Mouse (Mus musculus): ENCODE results near the gene Ankfy1.

The Ankfy1 gene

DNA sequence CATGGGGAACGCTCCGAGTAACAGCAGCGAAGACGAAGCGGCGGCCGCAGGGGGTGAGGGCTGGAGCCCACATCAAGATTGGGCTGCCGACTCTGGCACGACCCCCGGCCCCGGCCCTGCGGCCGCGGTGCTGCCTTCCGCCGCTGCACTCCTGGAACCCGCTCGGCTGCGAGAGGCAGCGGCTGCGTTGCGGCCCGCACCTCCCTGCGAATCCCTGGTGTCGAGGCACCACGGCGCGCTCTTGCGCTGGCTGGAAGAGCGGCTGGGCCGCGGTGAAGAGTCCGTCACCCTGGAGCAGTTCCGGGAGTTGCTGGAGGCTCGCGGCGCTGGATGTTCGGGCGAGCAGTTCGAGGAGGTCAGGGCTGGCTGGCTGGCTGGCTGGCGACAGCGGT, 106.5 kb downstream of the Ankfy1 start:
- DNase-seq, result peak; percentile 21

DNA sequence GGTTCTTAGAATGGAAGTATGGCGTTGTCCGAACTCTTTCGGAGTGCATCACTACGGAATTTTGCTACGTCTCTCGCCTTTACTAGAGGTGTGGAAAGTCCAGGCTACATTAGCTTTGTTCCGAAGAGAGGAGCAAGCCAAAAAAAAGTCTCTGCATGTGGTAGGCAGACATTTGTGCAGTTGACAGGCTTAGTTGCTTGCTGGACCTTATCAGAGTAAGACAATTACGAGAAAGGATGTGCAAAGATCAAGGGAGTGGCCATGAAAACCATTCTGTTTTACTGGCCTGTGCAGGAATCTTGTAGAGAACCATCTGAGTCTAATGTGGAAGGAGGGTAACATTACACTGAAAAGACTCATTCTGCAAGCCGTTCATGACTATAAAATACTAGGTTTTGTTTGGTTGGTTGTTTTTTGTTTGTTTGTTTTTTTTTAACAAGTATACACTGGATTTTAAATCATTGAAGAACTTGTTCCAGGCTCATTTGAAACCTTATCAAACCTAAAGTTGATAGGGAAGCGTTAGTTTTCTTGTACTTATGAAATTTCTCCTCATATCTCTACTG, 107.0 kb downstream of the Ankfy1 start:
- DNase-seq, result no peak

DNA sequence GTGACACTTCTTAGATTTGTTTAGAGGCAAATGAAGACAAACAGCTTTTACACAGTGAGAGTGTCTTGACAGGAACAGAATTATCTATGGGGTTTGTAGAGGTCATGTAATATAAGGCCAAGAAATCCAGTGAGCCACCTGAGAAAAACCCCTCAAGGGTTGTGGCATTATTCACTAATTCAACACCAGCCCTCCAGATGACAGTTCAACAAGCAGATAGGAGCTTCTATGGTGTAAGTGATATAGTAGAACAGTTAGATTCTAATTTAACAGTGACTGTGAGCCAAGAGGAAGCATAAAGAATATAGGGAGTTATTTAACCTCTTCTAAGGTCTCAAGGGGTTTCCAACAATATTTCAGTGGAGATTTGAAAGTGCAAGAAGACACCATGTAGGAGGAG, 108.3 kb downstream of the Ankfy1 start:
- no peak for DNase-seq

DNA sequence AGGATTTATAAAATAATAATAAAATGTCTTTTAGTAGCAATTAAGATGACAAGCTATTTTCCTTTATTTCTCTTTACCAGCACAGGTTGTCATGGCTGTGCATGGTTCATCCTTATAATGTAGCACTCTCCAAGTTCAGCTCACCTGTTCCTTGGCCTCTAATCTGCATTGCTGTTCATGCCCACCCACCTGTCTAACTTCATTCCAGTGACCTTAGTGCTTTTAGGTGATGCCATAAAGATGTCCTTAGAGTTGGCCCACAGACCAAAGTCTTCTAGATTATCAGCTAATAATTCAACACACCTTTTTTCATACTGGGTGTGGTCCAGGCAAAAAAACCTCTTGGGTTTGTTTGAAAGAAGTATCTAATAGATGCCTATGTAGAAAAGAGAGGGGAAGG, 111.4 kb downstream of the Ankfy1 start:
- DNase-seq, result no peak

DNA sequence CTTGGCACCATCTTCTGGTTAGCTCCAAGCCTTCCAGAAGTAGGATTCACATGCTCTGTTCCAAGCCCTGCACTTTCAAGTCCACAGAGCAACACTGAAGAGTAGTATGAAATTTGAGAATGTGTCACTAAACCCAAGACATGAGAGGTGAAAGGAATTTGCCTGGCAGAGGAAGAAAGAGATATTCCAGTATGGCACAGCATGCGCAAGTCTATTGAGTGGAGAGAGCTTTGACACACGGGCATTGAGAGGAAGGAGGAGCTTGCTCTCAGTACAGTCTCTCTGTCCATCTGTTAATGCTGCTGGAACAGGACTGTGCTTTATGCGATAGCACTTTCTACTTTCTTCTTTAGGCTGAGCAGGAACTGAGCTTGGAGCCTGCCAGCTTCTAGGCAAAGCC, 113.2 kb downstream of the Ankfy1 start:
- DNase-seq, result no peak

DNA sequence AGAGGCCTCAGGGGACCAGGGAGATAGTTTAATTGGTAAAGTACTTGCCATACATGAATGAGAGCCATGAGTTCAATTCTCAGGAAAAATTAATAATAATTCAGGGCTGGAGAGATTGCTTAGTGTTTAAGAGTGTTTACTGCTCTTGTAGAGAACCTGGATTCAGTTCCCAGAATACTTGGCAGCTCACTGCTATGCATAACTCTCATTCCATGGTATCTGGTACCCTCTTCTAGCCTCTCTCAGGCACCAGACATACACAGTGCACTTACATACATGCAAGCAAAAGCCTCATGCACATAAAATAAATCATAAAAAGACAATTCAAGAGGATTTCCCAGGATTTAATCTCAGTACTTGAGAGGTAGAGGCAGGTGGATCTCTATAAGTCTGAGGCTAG, 114.8 kb downstream of the Ankfy1 start:
- DNase-seq, result no peak

DNA sequence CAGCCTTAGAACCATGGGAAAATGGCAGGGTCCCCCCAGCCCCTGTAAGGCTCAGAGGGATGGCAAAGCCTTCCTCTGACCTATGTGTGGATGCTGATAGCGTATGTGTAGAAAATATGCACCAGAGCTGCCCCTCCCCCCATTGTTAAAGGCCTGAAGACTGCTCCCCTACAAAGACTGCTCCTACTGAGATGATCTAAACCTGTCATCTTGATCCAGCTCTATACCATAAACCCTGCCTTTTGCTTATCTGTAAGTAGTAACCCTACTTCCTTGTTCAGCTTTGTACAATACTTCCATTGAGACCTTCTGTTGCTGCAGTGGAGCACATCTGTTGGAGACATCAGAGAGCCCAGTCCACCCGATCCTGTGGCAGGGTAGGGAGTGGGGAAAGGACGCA, 115.4 kb downstream of the Ankfy1 start:
- no peak for DNase-seq

DNA sequence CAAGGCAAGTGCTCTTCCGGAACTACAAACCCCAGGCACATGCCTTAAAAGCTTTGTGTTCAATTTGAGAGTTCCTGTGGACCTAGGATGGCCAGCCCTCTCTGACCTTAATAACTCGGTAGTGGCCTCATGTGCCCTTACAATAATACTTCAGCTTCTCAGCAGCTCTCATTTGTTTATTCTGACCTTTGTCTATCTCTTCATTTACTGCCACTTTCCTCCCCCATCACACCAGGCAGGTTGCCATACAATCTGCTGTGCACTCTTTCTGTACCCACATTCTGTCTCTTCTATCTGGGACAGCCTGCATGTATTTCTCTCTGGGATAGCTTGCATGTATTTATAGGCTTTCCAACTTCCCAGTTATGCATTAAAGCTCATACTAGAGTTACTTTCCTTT, 116.8 kb downstream of the Ankfy1 start:
- DNase-seq, result peak; percentile 35

DNA sequence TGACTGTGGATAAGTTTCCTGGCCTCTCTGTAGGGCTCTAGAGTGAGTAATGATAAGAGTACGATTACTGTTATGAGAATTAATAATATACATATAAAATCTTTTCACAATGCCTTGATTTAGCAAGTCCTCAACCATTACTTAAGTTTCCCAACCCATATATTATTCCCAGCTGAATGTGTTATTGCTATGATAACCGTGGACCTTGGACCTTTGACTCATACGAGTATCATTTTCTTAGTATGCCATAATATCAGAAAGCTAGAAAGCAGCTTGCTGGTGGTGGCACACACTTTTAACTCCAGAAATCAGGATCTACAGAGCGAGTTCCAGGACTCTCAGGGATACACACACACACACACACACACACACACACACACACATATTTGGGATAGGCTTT, 118.2 kb downstream of the Ankfy1 start:
- DNase-seq, result no peak

DNA sequence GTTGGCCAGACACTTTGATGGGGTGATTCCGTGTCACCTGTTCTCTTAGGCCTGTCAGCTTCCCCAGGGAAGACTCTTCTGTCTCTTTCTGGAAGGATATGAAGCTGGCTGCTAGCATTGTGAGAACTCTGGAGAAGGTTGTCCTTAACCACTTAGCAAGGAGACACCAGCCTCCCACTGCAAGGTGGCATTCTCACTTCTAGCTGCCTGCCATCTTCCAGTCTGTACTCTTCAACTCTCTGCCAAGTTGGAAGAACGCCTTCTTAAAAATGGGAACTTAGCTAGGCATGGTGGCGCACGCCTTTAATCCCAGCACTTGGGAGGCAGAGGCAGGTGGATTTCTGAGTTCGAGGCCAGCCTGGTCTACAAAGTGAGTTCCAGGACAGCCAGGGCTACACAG, 123.9 kb downstream of the Ankfy1 start:
- peak; percentile 43 for DNase-seq

DNA sequence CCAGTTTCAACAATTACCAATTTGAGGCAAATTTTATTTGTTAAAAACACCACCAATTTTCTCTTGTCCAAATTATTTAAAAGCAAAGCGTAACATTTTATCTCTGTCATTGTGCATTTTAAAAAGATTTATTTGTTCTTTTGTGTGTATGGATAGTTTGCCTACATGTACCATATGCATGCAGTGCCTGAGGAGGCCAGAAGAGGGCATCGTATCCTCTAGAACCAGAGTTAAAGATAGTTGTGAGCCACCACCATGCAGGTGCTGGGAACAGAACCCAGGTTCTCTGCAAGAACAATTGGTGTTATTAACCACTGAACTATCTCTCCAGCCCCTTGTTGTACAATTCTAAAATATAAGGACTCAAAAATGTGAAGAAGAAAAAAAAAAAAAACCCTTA, 124.4 kb downstream of the Ankfy1 start:
- no peak for DNase-seq

DNA sequence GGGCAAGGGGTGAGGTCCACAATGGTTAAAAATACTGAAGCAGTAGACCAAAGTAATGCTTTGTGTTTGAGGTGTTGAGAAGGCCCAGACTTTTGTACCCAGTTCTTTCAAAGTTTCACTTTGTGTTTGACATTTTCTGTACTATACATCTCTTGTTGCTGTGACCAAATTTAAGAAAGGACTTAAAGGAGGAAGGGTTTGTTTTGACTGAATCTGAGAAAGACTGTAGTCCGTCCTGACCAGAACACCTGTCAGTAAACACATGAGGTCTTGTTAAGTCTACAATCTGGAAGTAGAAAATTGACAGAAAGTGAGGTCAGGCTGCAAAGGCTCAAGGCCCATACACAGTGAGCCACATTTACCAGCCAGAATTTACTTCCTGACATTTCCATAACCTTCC, 127.1 kb downstream of the Ankfy1 start:
- no peak for DNase-seq

DNA sequence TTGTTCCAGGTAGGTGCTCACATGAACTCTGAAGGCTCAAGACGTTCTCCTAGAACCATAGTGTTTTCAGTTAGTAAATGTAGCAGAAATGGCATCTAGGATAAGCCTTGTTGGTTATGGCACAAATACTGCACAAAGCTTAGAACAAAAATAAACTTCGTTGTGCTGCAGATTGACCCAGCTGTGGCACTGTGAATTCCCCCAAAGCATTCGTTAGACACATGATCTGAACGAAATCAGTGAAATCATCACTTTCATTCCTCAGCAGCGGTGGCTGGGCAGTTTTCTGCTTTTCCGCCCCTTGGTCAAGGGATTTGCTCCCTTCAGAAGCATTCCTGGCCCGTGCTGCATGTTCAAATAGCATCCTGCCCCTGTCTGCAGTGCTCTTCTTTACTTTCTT, 128.3 kb downstream of the Ankfy1 start:
- no peak for DNase-seq

DNA sequence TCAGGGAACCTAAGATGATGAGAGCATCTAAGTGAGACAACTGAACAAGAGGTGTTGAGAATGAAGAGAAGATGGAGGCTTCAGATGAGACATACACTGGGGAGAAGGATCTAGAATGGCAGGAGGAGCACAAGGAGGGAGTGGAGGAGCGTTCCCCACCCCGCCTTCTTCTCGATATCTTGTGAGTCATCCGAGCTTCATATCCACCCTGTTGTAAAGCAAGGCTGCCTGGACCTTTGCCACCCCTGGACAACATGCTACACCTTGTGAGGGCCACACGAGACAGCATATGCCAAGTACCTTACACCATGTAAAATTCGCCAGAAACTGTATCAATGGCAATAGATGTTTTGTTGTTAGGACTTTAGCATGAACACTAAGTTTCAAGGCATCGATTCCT, 131.2 kb downstream of the Ankfy1 start:
- DNase-seq, result no peak
